Mouse (Mus musculus): ENCODE results near the gene Mrpl54. TPM values are rescaled to one million over a fixed set of nuclear protein-coding genes. Genes with fewer than 3 reads are reported as not detected.

Gene Mrpl54
- total and polyA plus RNA-seq, 3 experiments: 85.7 to 101 (median 93.2) TPM

GRCm38 (mm10) chr10:81303258-81303657 is 36.5 kb upstream of the Mrpl54 start:
- 27% methylated on average over 10 of the region's 10 CpGs for WGBS
- peak overlapping the region; percentile 35 for H3K9ac ChIP-seq (ENCODE audit: low read depth, low read length)
- no peak for TF ChIP-seq EP300 (IDR thresholded peaks at IDR 0.05; ENCODE audit: insufficient read depth, low read depth, low read length)
- TF ChIP-seq POLR2A (IDR thresholded peaks at IDR 0.05; ENCODE audit: insufficient read depth, low read depth, low read length): no peak
- no peak for TF ChIP-seq CTCF (IDR thresholded peaks at IDR 0.05)
- H3K4me3 ChIP-seq: peak overlapping the region; percentile 23
- DNase-seq: peak in 1 of 2 experiments; percentile 40
- no peaks in the 10 kb centered on the region for H3K36me3 ChIP-seq (ENCODE audit: control insufficient read depth, insufficient read depth, low read length)
- intact Hi-C loops (cut with DNase I): no loop called here
- no peaks in the 10 kb centered on the region for H3K27me3 ChIP-seq (ENCODE audit: control insufficient read depth, insufficient read depth, low read length)
- peaks cover 47% of the 10 kb centered on the region for H3K4me1 ChIP-seq (ENCODE audit: control insufficient read depth, insufficient read depth, low read length)
- H3K27ac ChIP-seq: peak overlapping the region; percentile 60
- peaks cover 7% of the 10 kb centered on the region for H3K79me2 ChIP-seq (replicated peaks; ENCODE audit: control insufficient read depth, insufficient read depth, low read length)

- H3K27me3 ChIP-seq (ENCODE audit: control insufficient read depth, insufficient read depth, low read length): no peaks in the 10 kb centered on the region
- H3K79me2 ChIP-seq (replicated peaks; ENCODE audit: control insufficient read depth, insufficient read depth, low read length): peaks cover 8% of the 10 kb centered on the region
- peak in 1 of 2 experiments; percentile 53 for DNase-seq
- H3K4me3 ChIP-seq: peak overlapping the region; percentile 23
- H3K9ac ChIP-seq (ENCODE audit: low read depth, low read length): peak overlapping the region; percentile 35
- peak overlapping the region; percentile 60 for H3K27ac ChIP-seq
- H3K4me1 ChIP-seq (ENCODE audit: control insufficient read depth, insufficient read depth, low read length): peaks cover 49% of the 10 kb centered on the region
- 4% methylated on average over 14 of the region's 14 CpGs for WGBS
- intact Hi-C loops (cut with DNase I): no loop called here
- TF ChIP-seq CTCF (IDR thresholded peaks at IDR 0.05) (no peak), EP300 (IDR thresholded peaks at IDR 0.05; ENCODE audit: insufficient read depth, low read depth, low read length) (no peak), POLR2A (IDR thresholded peaks at IDR 0.05; ENCODE audit: insufficient read depth, low read depth, low read length) (no peak)
- H3K36me3 ChIP-seq (ENCODE audit: control insufficient read depth, insufficient read depth, low read length): no peaks in the 10 kb centered on the region
These were observed 36.1 kb upstream of the Mrpl54 start for GRCm38 (mm10) chr10:81302781-81303218.

- Histone ChIP-seq H3K36me3 (ENCODE audit: control insufficient read depth, insufficient read depth, low read length) (no peaks in the 10 kb centered on the region), H3K27me3 (ENCODE audit: control insufficient read depth, insufficient read depth, low read length) (no peaks in the 10 kb centered on the region), H3K4me3 (peak overlapping the region; percentile 23), H3K27ac (peak overlapping the region; percentile 60), H3K4me1 (ENCODE audit: control insufficient read depth, insufficient read depth, low read length) (peaks cover 52% of the 10 kb centered on the region), H3K79me2 (replicated peaks; ENCODE audit: control insufficient read depth, insufficient read depth, low read length) (peaks cover 9% of the 10 kb centered on the region), H3K9ac (ENCODE audit: low read depth, low read length) (peak overlapping the region; percentile 30)
- TF ChIP-seq POLR2A (IDR thresholded peaks at IDR 0.05; ENCODE audit: insufficient read depth, low read depth, low read length) (no peak), CTCF (IDR thresholded peaks at IDR 0.05) (no peak), EP300 (IDR thresholded peaks at IDR 0.05; ENCODE audit: insufficient read depth, low read depth, low read length) (no peak)
- intact Hi-C loops (cut with DNase I): no loop called here
- no peak for DNase-seq
- WGBS: 34% methylated on average over 4 of the region's 4 CpGs
These were observed 35.6 kb upstream of the Mrpl54 start for GRCm38 (mm10) chr10:81302288-81302687.

- Histone ChIP-seq H3K27me3 (ENCODE audit: control insufficient read depth, insufficient read depth, low read length) (no peaks in the 10 kb centered on the region), H3K27ac (no peak overlapping the region), H3K4me1 (ENCODE audit: control insufficient read depth, insufficient read depth, low read length) (peaks cover 55% of the 10 kb centered on the region), H3K36me3 (ENCODE audit: control insufficient read depth, insufficient read depth, low read length) (no peaks in the 10 kb centered on the region), H3K4me3 (no peak overlapping the region), H3K79me2 (replicated peaks; ENCODE audit: control insufficient read depth, insufficient read depth, low read length) (peaks cover 13% of the 10 kb centered on the region), H3K9ac (ENCODE audit: low read depth, low read length) (no peak overlapping the region)
- 71% methylated on average over 9 of the region's 9 CpGs for WGBS
- intact Hi-C loops (cut with DNase I): no loop called here
- no peak for DNase-seq
- TF ChIP-seq EP300 (IDR thresholded peaks at IDR 0.05; ENCODE audit: insufficient read depth, low read depth, low read length) (no peak), POLR2A (IDR thresholded peaks at IDR 0.05; ENCODE audit: insufficient read depth, low read depth, low read length) (no peak), CTCF (IDR thresholded peaks at IDR 0.05) (no peak)
These were observed 34.6 kb upstream of the Mrpl54 start for GRCm38 (mm10) chr10:81301321-81301720.

GRCm38 (mm10) chr10:81300352-81300907 is 33.7 kb upstream of the Mrpl54 start:
- H3K36me3 ChIP-seq (ENCODE audit: control insufficient read depth, insufficient read depth, low read length): no peaks in the 10 kb centered on the region
- no peaks in the 10 kb centered on the region for H3K27me3 ChIP-seq (ENCODE audit: control insufficient read depth, insufficient read depth, low read length)
- no peak overlapping the region; the same call in 1 of the 2 replicates for H3K9ac ChIP-seq (ENCODE audit: low read depth, low read length)
- TF ChIP-seq EP300 (IDR thresholded peaks at IDR 0.05; ENCODE audit: insufficient read depth, low read depth, low read length) (no peak), CTCF (IDR thresholded peaks at IDR 0.05) (no peak), POLR2A (IDR thresholded peaks at IDR 0.05; ENCODE audit: insufficient read depth, low read depth, low read length) (no peak)
- H3K27ac ChIP-seq: peak overlapping the region; percentile 15
- no peak for DNase-seq
- H3K79me2 ChIP-seq (replicated peaks; ENCODE audit: control insufficient read depth, insufficient read depth, low read length): peaks cover 19% of the 10 kb centered on the region
- no peak overlapping the region for H3K4me3 ChIP-seq
- intact Hi-C loops (cut with DNase I): no loop called here
- 59% methylated on average over 9 of the region's 9 CpGs for WGBS
- peaks cover 63% of the 10 kb centered on the region for H3K4me1 ChIP-seq (ENCODE audit: control insufficient read depth, insufficient read depth, low read length)

- WGBS: 75% methylated on average over 14 of the region's 14 CpGs
- DNase-seq: no peak
- H3K36me3 ChIP-seq (ENCODE audit: control insufficient read depth, insufficient read depth, low read length): no peaks in the 10 kb centered on the region
- intact Hi-C loops (cut with DNase I): no loop called here
- H3K4me1 ChIP-seq (ENCODE audit: control insufficient read depth, insufficient read depth, low read length): peaks cover 68% of the 10 kb centered on the region
- H3K9ac ChIP-seq (ENCODE audit: low read depth, low read length): 0 out of 2 replicates have a peak overlapping the region, but pooled peaks have one; percentile 10
- no peaks in the 10 kb centered on the region for H3K27me3 ChIP-seq (ENCODE audit: control insufficient read depth, insufficient read depth, low read length)
- TF ChIP-seq POLR2A (IDR thresholded peaks at IDR 0.05; ENCODE audit: insufficient read depth, low read depth, low read length): no peak
- TF ChIP-seq CTCF (IDR thresholded peaks at IDR 0.05): no peak
- TF ChIP-seq EP300 (IDR thresholded peaks at IDR 0.05; ENCODE audit: insufficient read depth, low read depth, low read length): no peak
- H3K79me2 ChIP-seq (replicated peaks; ENCODE audit: control insufficient read depth, insufficient read depth, low read length): peaks cover 19% of the 10 kb centered on the region
- H3K27ac ChIP-seq: peak overlapping the region; percentile 85
- no peak overlapping the region for H3K4me3 ChIP-seq
These were observed 33.0 kb upstream of the Mrpl54 start for GRCm38 (mm10) chr10:81299585-81300351.

All from heart, adult 2 months (tissue).